Mouse (Mus musculus) yolk sac, embryonic 10.5 days (tissue): Measurements from ENCODE around the gene Ppp2r2c.

Source experiments
- DNase-seq: peaks from one replicate; pipeline ENCODE4 v3.0.0-alpha.2; 2017; ENCODE audit warnings: low spot score

Ppp2r2c gene

DNA sequence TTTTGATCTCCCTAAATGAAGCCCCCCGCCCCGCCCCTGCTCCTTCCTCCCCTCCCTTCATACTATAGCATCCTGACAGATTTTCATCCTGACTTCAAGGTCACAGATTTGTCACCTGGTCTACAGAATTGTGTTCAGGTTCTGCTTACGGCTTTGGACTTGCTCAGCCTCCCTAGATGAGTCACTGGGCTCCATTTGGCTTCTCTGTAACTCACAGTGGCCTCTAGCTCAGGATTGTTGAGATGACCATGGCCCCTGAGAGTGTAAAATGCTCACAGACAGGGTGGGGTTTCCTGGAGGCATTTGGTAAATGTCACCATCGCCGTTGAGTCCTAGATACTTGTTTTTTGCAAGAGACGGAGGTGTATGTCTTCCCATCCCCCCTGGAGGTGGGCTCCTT is 2.6 kb downstream of the Ppp2r2c start:
- no peak for DNase-seq

DNA sequence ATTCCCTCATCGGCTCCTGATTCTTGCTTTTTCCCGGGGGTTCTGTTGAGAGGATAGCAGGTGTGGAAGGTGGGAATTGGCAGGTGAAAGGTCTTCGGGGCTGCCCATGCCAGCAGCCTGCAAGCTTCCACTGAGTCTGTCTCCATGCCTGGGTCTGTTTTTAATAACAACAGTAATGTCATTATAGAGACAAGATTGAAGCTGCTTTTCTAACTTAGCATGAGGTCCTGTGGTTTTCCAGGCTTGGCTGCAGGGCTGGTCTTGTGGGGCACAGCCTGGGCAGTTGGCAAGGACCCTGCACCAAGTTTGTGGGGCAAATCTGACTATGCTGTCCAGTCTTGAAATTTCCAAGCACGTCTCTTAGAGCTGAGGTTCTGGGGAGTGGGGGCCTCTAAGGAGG is 7.6 kb downstream of the Ppp2r2c start:
- no peak for DNase-seq

DNA sequence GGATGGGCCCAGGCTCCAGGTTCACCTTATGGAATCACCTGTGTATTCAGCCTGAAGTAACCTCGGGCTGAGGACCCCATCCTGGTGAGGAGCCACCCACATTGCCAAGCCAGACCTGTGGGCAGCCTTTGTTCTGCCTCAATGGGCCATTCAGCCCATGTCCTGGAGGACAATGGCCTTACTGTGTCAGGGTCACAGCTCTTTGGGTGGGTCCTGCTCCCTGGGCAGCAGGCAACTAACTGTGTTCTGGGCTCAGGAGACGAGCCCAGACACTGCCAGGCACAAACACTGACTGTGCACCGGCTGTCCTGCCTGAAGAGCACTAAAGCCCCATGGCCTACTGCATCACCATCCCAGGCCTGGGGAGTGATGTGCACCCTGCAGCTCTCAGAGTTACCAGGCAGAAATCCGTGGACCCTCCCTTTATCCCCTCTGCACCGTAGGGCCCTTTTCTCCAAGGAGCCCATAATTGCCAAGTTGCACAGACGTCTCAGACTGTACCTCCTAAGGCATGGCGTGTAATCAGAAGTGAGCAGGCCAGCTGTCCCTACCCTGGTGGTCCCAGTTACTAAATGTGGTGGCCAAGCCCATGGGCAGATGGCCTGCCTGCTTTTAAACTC is 8.6 kb downstream of the Ppp2r2c start:
- no peak for DNase-seq

DNA sequence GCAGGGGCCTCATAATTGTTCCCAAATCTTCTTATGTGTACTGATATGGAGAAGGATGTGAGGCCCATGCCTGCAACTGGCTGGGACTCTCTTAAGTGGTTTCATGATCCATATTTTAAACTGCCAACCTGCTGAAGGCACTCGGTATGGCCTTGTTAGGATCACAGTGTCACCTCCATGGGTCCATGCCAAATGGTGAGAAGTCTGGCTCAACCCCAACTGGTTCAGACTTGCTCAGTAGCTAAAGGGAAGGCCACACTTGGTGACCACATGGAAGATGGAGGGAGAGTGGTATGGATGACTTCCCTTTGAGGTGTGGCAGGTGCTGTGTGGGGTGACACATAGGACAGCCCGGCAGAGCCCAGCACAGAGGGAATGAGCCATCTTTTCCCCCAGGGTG is 9.3 kb downstream of the Ppp2r2c start:
- DNase-seq = no peak

DNA sequence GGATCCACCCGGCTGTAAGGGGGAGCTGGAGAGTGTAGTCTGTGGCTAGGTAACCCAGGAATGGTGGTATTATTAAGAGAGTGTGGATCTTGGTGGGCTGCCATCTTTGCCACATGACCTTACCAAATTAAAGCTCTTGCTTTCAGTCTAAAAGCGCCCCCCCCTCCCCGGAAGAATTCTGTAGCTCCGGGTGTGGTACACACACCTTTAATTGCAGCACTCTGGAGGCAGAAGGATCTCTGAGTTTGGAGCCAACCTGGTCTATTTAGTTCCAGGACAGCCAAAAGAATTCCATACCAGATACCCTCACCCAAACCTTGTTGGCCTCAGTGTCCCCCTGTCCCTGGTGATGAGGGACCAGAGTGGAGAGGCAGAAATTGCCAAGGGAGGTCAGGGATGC is 10.5 kb downstream of the Ppp2r2c start:
- DNase-seq = no peak

DNA sequence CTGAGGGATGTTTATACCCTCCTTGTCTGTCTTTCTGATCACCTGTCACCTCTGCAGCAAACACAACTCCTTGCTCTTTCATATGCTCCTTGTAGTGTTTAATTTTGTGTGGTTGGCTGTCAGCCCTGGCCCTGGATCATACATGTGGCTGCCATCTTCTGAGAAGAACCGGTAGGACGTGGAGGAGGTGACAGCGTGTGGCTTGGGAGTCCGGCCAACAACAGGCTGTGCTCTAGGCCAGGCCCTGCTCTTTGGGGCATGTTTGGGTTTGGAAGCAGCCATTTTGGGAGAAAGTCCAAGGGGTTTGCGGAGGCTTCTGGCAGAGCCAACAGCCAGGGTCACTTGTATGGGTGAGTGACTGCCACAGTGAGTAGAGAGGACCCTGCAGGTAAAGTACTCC is 12.3 kb downstream of the Ppp2r2c start:
- no peak for DNase-seq

DNA sequence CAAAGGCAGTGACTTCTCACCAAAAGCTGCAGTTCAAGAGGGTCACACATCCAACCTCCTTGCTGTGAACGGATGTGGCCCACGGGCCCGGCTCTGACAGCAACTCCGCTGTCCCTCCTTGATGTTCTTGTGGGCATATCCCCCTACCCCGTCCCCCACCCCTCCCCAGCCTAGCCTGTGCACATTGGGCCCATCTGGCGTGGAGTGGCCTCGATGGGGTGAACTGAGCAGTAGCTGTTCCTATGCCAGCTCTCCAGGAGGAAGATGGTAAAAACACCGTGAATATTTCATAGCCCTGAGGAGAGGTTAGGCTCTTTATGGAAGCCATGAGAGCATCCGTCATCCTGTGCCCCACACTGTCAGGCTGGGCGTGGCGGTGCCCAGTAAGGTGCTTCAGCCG is 15.2 kb downstream of the Ppp2r2c start:
- no peak for DNase-seq

DNA sequence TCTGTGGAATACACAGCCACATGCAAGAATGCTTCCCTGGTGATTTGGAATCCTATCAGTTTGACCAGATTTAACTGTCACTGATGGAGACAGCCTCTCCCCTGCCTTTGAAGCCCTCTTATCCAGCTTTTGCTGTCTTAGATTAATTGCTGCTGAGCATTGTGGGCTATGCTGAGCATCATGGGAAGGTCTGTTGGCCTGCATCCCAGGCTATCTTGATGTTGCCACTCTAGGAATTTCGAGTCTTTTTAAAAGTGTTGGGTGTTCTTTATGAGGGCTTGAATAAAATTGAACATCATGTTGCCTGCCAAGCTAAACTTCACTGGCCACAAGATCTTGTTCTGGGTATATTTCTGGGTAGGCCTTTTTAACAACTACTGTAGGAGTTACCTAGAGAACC is 16.8 kb downstream of the Ppp2r2c start:
- DNase-seq = no peak

DNA sequence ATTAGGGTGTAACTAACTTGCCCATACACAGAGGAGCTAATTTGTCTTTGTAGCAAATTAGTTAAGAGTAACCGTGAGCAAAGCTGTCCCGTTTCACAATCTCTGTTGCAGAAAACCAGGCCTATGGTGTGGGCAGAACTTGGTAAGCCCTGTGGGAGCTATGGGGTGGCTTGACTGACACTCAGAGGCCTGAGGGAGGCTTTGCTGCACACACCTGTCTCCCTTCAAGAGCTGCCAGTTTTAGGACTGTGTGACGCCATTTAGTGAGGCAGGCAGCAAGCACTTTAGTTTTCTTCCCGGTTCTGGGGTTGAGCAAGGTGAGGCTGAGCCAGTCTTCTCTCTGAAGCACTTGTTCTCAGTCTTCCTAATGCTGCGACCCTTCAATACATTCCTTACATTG is 17.3 kb downstream of the Ppp2r2c start:
- no peak for DNase-seq

DNA sequence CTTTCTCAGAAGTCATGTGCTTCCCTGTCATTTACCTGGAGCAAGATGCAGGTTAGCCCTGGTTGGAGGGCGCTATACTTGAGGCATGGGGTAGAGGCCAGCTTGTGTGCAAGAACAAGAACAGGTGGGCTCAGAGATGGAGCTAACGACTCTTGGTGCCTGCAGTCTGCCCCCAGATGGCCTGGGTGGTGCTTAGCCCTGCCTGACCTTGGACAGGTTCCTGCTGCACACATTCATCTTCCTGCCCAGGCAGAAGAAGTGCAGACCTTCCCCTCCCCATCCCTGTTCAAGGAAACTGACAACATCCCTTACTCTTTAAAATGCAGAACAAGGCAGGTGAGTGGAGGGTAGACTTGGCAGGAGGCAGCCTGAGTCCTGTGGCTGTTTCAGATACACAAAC is 18.0 kb downstream of the Ppp2r2c start:
- DNase-seq = no peak

DNA sequence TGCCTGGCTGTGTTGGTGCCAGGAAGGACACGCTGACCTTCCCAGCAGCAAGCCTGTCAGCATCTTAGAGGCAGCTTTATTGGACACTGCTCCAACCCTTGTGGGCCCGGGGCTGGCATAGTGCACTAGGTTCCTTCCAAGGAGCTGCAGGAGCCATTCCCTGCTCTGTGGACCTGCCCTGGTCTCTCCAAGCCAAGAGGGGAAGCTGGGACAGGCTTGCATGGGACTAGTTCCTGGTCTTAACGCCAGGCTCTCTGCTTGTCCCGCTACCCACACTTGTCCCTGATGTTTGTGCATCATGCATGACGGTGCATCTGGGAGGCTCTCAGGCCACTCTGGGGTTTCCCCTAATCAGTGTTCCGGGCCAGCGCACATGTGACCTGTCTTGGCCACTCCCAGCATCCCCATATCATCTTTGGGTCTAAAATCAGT is 18.6 kb downstream of the Ppp2r2c start:
- no peak for DNase-seq

DNA sequence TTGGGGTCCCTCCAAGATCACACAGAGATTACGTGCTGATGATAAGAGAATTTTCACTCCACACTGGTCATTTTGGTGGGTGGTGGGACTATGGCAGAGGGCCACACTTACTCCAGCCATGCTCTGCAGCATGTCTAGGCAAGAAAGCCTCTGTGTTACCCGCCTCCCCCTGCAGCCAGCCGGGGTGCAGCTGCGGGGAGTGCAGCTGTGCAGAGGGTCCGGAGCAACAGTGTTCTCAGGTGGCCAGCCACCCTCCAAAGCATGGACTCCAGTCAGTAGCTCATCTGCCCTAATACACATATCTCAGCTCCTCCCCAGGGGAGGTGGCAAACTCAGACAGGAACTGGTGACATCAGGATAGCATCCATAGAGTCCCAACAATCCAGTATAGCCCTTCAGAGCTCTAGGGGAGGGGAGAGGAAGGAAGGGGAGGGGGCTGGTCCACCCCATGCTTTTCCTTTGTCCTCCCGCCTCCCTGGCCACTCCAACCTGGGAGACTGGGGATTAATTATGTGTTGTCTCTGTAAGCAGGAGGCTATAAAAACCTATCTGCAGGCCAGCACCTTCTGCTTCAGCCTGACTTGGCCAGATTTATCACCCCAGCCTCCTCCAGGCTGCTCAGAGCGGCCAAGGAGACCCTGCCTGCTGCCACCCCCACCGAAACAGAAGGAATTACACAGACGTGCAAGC is 19.1 kb downstream of the Ppp2r2c start:
- no peak for DNase-seq

DNA sequence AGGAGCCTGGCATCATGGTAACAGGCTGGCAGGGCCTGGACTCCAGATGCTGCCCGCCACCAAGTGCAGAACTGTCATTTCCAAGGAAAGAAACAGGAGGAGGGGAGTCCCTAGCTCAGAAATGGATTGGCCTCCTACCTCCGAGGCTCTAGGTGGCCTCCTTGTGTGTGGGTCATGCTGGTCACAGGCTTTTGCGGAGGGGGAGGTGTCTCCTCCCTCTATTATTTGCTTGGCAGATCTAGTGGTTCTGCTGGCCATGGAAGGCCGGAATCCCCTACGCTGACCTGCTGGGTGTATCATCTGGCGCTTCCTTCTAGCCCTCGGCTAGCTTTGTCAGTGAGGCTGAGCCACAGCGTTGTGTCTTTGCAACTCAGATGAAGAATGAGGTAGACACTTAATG is 20.2 kb downstream of the Ppp2r2c start:
- DNase-seq = no peak

DNA sequence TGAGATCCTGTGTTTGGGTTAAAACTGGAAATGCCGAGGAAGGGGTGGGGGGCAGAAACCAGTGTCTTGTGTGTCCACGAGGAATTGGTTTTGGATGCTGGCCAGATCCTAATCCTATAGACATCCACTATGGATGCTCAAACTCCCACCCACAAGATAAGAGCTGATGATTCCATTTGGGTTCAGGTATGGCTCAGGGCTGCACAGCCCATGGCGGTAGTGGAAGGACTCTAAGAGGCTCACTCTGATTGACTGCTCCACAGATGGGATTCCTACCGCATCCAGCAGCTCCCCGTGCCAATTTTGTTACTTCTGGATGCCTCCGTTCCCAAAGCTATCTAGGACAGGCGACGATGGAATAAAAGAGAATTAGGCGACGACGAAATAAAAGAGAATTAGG is 20.6 kb downstream of the Ppp2r2c start:
- no peak for DNase-seq

DNA sequence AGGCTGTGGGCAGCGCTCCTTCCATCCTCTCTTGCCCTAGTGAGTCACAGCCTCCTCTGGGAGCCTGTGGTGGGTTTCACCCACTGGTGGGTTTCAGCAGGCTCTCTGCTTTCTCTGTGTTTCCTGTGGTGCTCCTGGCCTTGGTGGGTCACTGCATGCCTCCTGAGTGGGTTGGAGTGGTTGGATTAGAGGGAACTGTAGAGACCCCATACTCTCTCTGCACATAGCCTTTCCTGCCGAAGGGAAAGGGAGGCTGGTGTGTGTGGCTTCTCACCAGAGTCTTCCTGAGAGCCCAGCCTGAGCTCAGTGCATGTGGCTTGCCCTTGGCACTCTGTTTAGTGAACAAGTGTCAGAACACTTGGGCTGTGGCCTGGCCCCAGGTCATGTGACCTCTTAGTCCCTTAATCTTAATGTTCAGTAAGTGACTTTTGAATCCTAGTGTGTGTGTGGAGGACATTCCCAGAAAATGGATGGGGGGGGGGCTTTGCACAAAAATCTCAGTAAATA is 21.1 kb downstream of the Ppp2r2c start:
- no peak for DNase-seq

DNA sequence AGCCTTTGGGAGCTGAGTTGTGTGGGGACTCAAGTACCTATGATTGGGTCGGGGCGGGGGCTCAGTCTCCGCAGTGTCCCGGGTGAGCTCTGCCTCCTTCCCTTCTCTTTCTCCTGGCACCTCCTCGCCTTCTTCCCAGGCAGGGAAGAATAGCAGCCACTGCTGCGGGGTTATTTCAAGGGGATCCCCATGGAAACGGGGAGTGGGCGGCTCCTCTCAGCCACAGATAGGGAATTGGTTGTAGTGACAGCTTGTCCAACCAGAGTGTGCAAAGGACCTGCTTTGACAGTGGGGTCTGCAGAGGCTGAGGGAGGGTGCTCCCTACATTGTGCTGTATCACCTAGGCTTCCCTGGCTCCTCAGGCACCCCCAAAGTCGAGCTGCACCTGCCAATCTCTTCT is 22.5 kb downstream of the Ppp2r2c start:
- DNase-seq = no peak

DNA sequence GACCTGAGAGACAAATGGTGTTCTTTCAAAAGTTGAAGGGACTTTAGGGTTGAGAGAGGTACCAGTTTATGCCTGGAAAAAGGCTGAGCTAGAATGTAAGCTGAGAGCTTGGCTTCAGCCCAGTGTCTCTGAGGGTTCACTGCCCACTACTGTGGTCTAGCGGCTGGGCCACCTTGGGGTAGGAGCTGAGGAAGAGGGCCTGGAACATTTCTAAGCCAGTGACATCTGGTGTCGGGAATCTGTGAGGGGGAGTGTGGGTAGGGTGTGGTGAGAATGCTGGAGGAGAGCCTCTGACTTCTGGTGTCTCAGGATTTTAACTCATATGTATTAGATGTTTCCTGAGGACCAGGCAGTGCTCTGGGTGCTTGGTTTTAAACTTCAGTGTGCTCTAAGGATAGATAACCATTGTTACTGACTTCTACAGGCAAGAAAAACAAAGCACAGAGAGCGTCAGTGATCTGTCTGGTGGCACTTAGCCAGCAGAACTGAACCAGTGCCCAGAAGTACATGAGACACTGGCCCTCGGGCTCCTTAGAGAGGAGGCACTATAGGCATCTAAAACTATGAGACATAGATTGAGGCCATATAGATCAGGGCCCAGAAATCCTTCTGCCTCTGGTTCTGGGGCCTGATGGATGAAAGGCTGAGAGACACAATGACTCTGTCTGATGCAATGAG is 23.6 kb downstream of the Ppp2r2c start:
- no peak for DNase-seq

DNA sequence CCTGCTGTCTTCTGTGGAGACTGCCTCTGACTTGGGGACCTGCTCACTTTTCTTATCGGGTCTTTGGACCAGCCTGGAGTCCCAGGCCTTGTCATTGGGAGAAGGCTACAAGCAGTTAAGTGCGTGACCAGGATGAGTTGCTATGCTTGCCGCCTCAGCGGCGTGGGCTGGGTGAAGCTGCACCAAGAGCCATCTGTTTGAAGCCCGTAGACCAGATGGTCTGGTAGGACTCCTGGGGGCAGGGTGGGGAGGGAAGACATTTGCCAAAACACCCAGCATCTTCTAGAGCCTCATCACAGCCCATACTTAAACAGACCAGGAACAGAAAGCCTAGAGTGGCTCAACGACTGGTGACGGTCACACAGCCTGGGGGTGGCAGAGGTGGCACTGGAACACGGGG is 24.9 kb downstream of the Ppp2r2c start:
- DNase-seq = no peak

DNA sequence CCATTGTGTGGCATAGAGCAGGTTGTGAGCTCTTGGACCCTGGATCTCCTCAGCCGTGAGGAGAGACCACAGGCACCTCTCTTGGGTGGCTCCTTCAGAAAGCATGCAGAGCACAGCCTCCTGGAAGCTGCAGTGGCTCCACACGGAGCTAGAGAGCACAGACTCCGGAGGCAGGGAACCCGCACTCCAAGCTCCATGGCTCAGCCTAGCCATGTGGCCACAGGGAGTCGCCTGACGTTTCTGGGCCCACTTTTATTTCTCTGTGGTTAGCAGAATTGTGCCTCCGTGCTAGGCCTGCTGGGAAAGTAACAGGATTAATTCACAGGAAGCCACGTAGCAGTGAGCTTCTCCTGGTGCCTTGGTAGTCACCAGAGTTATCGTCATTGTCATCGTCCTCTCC is 25.8 kb downstream of the Ppp2r2c start:
- no peak for DNase-seq

DNA sequence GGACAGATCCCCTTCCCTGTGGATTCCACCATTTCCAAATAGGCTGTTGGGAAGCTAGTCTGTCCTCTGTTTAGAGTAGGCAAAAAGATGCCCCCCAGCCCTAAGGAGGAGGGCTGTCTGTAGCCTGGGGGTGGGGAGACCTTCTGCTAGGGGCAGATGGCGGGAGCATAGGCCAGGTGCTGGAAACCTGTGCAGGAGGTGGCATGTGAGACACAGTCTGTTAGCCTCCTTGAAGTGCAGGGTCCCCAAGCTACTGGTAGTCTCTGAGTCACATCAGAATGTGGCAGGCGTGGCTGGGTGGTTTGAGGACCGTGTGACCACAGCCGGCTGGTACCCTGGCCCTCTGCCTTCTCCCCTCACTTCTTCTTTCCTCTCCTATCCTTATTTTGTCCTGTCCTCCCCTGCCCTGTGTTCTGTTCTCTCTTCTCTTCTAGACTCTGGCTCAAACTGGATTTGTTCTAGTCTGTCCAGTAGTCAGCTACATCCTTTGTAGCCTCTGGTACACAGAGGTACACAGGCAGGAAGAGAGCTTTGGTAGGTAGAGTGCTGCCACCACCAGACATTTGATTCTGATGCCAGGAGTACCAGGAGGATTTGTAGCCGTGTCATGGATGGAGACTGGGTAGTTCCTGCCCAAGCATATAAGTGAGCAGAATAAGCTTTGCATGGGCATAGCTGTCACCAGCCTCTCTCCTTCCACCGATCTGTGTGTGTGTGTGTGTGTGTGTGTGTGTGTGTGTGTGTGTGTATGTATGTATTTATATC is 26.5 kb downstream of the Ppp2r2c start:
- DNase-seq = no peak

DNA sequence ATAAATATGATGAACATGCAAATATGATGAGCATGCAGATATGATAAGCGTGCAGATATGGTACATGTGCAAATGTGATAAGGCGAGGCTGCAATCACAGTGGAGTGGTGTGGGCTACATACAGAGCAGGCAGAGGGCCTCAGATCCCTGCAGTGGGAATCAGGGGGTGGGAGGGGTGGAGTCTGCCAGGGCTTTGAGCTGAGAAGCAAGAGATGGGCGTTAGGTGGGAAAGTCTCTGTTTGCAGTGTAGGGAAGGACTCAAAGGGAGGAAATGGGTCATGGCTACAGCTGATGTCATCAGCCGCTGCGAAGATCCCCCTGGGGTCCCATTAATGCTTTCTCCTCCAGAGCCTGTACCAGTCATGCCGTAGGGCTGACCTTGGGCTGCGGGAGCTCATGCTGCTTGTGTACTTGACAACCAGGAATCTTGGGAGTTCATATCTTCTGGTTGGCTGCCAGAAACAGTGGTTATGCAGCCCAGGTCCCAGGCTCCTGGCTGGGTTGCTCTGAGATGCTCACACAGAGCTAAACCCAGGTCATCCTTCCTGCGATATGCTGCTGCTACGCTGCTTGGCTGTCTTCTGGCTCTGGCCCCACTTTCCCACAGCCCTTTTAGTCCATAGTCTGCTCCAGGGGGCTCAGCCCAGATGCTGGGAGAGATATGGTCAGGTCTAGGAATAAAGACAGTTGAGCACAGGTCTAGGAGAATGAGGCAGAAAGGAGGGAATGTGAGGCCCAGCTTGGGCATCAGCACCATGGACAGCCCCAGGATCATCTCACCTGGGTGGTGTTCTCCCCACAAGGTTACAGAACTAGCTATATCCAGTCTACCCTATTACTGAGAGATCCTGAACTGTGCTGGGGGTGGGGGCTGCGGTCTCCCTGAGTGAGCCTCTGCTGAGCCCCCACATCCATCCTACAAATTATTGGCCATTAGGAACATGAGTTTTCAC is 27.6 kb downstream of the Ppp2r2c start:
- DNase-seq = no peak

DNA sequence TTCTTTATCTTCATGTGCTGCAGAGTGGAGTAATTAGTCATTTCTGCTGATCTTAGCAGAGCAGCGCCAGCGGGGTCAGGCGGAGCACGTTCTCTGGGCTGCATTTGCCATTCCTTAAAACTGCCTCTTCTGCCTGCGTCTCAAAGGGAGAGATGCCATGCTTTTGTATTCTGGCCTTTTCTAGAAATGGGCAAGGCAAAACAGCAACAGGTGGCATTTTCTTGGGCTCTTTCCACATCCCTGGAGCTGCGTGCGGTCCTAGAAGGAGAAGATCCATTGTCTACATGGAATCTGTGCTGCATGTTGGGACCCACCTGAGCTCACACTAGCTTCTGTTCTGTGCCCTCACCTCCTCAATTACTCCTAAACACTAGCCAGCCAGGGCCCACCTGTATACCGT is 29.7 kb downstream of the Ppp2r2c start:
- no peak for DNase-seq
